Mouse (Mus musculus): ENCODE measurements around the gene Acss2. TPM values are rescaled to one million over a fixed set of nuclear protein-coding genes. Genes with fewer than 3 reads are reported as not detected.

Acss2 gene
- total and polyA plus RNA-seq, 2 experiments from 2014 or later = 18.6 to 25.3 TPM

DNA sequence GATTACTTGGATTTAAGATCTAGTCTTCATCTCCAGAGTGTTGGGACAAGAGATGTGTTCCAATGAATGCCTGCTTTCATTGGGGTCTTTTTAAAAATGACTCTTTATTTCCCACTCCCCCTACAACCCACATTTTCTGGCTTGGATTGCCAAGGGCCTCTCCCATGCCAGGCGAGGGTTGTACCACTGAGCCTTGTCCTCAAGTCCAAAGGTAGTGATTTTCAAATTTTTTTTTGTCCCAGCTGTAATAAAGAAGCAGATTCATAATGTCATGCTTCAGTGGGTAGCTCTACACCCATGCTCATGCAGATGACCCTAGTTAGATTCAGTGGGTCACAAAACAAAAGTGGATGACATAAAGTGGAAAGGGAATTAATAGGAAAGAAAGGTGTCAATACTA is 29.2 kb downstream of the Acss2 start:
- DNase-seq (ENCODE audit: low spot score) (no peak), ATAC-seq (ENCODE audit: low FRiP score) (no peak)
- no peaks in the 10 kb centered on the region for H3K4me1 ChIP-seq (ENCODE audit: insufficient read depth, low read length)
- H3K4me2 ChIP-seq (ENCODE audit: low read depth, low read length, poor library complexity, severe bottlenecking) = no peak overlapping the region
- no peak for TF ChIP-seq CTCF (IDR thresholded peaks at IDR 0.05)
- no peak overlapping the region for H3K4me3 ChIP-seq (ENCODE audit: low read depth, low read length)
- 71% methylated on average over 1 of the region's 1 CpGs for WGBS
- no peaks in the 10 kb centered on the region for H3K36me3 ChIP-seq (ENCODE audit: insufficient read depth, low read length)
- H3K27ac ChIP-seq (ENCODE audit: low read depth, low read length) = no peak overlapping the region
- H3K27me3 ChIP-seq (ENCODE audit: insufficient read depth, low read length) = no peaks in the 10 kb centered on the region
- H3K9me3 ChIP-seq (ENCODE audit: low read length) = no peaks in the 10 kb centered on the region
- no peak overlapping the region for H3K9ac ChIP-seq (replicated peaks; ENCODE audit: low read length, poor library complexity, severe bottlenecking)

GRCm38 (mm10) chr2:155552336-155552735 is 34.6 kb downstream of the Acss2 start:
- no peak for TF ChIP-seq CTCF (IDR thresholded peaks at IDR 0.05)
- no peaks in the 10 kb centered on the region for H3K4me1 ChIP-seq (ENCODE audit: insufficient read depth, low read length)
- H3K9me3 ChIP-seq (ENCODE audit: low read length) = no peaks in the 10 kb centered on the region
- H3K27me3 ChIP-seq (ENCODE audit: insufficient read depth, low read length) = no peaks in the 10 kb centered on the region
- ATAC-seq (ENCODE audit: low FRiP score) (no peak), DNase-seq (ENCODE audit: low spot score) (no peak)
- H3K9ac ChIP-seq (replicated peaks; ENCODE audit: low read length, poor library complexity, severe bottlenecking) = no peak overlapping the region
- no peak overlapping the region for H3K4me3 ChIP-seq (ENCODE audit: low read depth, low read length)
- 0 out of 2 replicates have a peak, but pooled peaks cover 8% of the 10 kb centered on the region for H3K36me3 ChIP-seq (ENCODE audit: insufficient read depth, low read length)
- H3K4me2 ChIP-seq (ENCODE audit: low read depth, low read length, poor library complexity, severe bottlenecking) = no peak overlapping the region
- no peak overlapping the region for H3K27ac ChIP-seq (ENCODE audit: low read depth, low read length)

GRCm38 (mm10) chr2:155552949-155553354 is 35.2 kb downstream of the Acss2 start:
- no peak for TF ChIP-seq CTCF (IDR thresholded peaks at IDR 0.05)
- ATAC-seq (ENCODE audit: low FRiP score) (no peak), DNase-seq (ENCODE audit: low spot score) (no peak)
- Histone ChIP-seq H3K9ac (replicated peaks; ENCODE audit: low read length, poor library complexity, severe bottlenecking) (no peak overlapping the region), H3K4me3 (ENCODE audit: low read depth, low read length) (no peak overlapping the region), H3K36me3 (ENCODE audit: insufficient read depth, low read length) (0 out of 2 replicates have a peak, but pooled peaks cover 8% of the 10 kb centered on the region), H3K27ac (ENCODE audit: low read depth, low read length) (no peak overlapping the region), H3K9me3 (ENCODE audit: low read length) (no peaks in the 10 kb centered on the region), H3K4me2 (ENCODE audit: low read depth, low read length, poor library complexity, severe bottlenecking) (no peak overlapping the region), H3K27me3 (ENCODE audit: insufficient read depth, low read length) (no peaks in the 10 kb centered on the region), H3K4me1 (ENCODE audit: insufficient read depth, low read length) (no peaks in the 10 kb centered on the region)

DNA sequence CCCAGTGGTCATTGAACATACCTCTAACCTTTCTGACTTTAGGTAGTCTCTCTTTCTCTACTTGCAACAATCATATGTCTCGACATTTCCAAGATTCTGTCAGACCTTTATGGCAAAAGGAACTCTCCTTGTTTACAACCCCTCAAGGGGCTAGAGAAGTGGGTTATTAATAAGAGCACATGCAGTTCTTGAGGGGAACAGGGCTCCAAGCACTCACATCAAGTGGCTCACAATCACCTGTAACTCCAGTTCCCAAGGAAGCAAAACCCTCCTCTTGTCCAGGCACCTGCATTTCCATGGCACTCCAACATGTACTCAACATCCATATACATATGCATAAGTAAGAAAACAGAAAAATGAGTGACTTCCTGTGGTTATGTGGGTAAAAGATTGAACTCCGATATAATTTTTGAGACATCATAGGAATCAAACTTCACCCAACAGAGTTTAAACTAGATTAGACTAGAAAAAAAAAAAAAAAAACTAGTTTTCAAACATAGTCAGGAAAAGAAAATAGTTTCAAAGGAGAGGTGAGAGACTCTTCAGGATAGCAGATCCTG is 36.8 kb downstream of the Acss2 start:
- Histone ChIP-seq H3K4me2 (ENCODE audit: low read depth, low read length, poor library complexity, severe bottlenecking) (no peak overlapping the region), H3K9ac (replicated peaks; ENCODE audit: low read length, poor library complexity, severe bottlenecking) (no peak overlapping the region), H3K36me3 (ENCODE audit: insufficient read depth, low read length) (0 out of 2 replicates have a peak, but pooled peaks cover 8% of the 10 kb centered on the region), H3K9me3 (ENCODE audit: low read length) (no peaks in the 10 kb centered on the region), H3K4me1 (ENCODE audit: insufficient read depth, low read length) (no peaks in the 10 kb centered on the region), H3K4me3 (ENCODE audit: low read depth, low read length) (no peak overlapping the region), H3K27ac (ENCODE audit: low read depth, low read length) (no peak overlapping the region), H3K27me3 (ENCODE audit: insufficient read depth, low read length) (no peaks in the 10 kb centered on the region)
- no peak for DNase-seq (ENCODE audit: low spot score)
- no peak for TF ChIP-seq CTCF (IDR thresholded peaks at IDR 0.05)
- WGBS = 83% methylated on average over 2 of the region's 2 CpGs
- ATAC-seq (ENCODE audit: low FRiP score) = no peak

DNA sequence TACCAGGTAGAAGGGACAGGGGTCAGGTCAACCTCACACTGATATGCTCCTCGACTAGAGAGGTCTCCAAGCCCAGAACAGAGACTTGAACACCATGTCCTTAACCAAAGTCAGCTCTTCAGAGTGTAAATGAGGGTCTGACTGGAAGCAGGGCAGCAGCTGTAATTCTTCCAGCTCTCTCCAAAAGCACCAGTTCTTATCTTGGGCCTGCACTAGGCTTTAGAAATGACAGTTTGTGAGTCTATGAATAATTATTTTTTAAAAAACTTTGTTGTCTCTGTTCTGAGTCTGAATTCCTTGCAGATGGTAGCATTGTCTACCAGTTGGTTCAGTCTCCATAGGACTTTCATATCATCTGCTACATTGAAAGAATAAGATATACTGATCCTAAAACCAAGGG is 44.5 kb downstream of the Acss2 start:
- Histone ChIP-seq H3K27me3 (ENCODE audit: insufficient read depth, low read length) (no peaks in the 10 kb centered on the region), H3K27ac (ENCODE audit: low read depth, low read length) (no peak overlapping the region), H3K9me3 (ENCODE audit: low read length) (no peaks in the 10 kb centered on the region), H3K9ac (replicated peaks; ENCODE audit: low read length, poor library complexity, severe bottlenecking) (no peak overlapping the region), H3K4me3 (ENCODE audit: low read depth, low read length) (no peak overlapping the region), H3K36me3 (ENCODE audit: insufficient read depth, low read length) (peaks cover 30% of the 10 kb centered on the region), H3K4me2 (ENCODE audit: low read depth, low read length, poor library complexity, severe bottlenecking) (no peak overlapping the region), H3K4me1 (ENCODE audit: insufficient read depth, low read length) (no peaks in the 10 kb centered on the region)
- ATAC-seq (ENCODE audit: low FRiP score) (no peak), DNase-seq (ENCODE audit: low spot score) (no peak)
- WGBS = 52% methylated on average over 1 of the region's 1 CpGs
- no peak for TF ChIP-seq CTCF (IDR thresholded peaks at IDR 0.05)

DNA sequence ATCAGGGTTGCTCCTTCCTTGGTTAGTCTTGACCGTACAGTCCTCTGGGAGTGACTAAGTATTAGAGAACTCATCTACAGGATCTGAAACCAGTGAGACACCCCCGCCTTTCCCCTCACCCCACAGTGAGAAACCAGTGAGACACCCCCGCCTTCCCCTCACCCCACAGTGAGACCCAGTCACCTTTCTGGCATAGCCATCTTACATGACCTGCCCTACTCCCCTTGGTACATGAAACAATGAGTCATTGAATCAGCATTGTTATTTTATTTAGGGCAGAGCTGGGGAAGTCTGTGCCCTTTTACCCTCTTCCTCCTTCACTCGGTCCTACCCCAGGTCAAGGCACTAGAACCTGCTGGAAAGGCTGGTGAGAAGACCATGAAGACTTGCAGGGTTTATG is 45.2 kb downstream of the Acss2 start:
- no peak for DNase-seq (ENCODE audit: low spot score)
- 86% methylated on average over 4 of the region's 4 CpGs for WGBS
- Histone ChIP-seq H3K9ac (replicated peaks; ENCODE audit: low read length, poor library complexity, severe bottlenecking) (no peak overlapping the region), H3K27me3 (ENCODE audit: insufficient read depth, low read length) (no peaks in the 10 kb centered on the region), H3K9me3 (ENCODE audit: low read length) (no peaks in the 10 kb centered on the region), H3K27ac (ENCODE audit: low read depth, low read length) (no peak overlapping the region), H3K4me2 (ENCODE audit: low read depth, low read length, poor library complexity, severe bottlenecking) (no peak overlapping the region), H3K36me3 (ENCODE audit: insufficient read depth, low read length) (peaks cover 30% of the 10 kb centered on the region), H3K4me3 (ENCODE audit: low read depth, low read length) (no peak overlapping the region), H3K4me1 (ENCODE audit: insufficient read depth, low read length) (no peaks in the 10 kb centered on the region)
- TF ChIP-seq CTCF (IDR thresholded peaks at IDR 0.05) = no peak
- ATAC-seq (ENCODE audit: low FRiP score) = no peak

Data from midbrain, postnatal 0 days (tissue).